Mouse (Mus musculus): ENCODE data around the gene Zfp39. TPM values are rescaled to one million over a fixed set of nuclear protein-coding genes. Genes with fewer than 3 reads are reported as not detected.

The Zfp39 gene
- total RNA-seq, 1 experiment from 2014 or later = 6.3 TPM

Other genes with a start within 250 kb of the Zfp39 start
- gene Olfr322, start 245.4 kb downstream of the Zfp39 start, total RNA-seq (2021) = not detected in 2 replicates
- not detected in 2 replicates for gene Olfr320, start 223.1 kb downstream of the Zfp39 start, total RNA-seq (2021)
- not detected in 2 replicates for gene Olfr319, start 205.1 kb downstream of the Zfp39 start, total RNA-seq (2021)
- gene Olfr318, start 180.2 kb downstream of the Zfp39 start, total RNA-seq (2021) = not detected in 2 replicates
- gene Olfr317, start 165.0 kb downstream of the Zfp39 start, total RNA-seq (2021) = not detected in 2 replicates
- not detected in 2 replicates for gene Olfr316, start 151.5 kb downstream of the Zfp39 start, total RNA-seq (2021)
- gene Olfr315, start 131.0 kb downstream of the Zfp39 start, total RNA-seq (2021) = not detected in 2 replicates
- not detected in 2 replicates for gene Olfr314, start 121.3 kb downstream of the Zfp39 start, total RNA-seq (2021)
- 3.3 and 4.5 TPM in 2 replicates for gene Fam183b, start 102.3 kb downstream of the Zfp39 start, total RNA-seq (2021)
- not detected in 2 replicates for gene Olfr313, start 89.2 kb downstream of the Zfp39 start, total RNA-seq (2021)
- gene Olfr312, start 75.0 kb downstream of the Zfp39 start, total RNA-seq (2021) = not detected in 2 replicates
- not detected in 2 replicates for gene Olfr311, start 65.0 kb downstream of the Zfp39 start, total RNA-seq (2021)
- 8.4 and 9.3 TPM in 2 replicates for gene Gm12258, start 57.1 kb downstream of the Zfp39 start, total RNA-seq (2021)
- 8.0 and 8.8 TPM in 2 replicates for gene 2810021J22Rik, start 37.0 kb downstream of the Zfp39 start, total RNA-seq (2021)
- not detected in 2 replicates for gene Btnl10, start 13.7 kb upstream of the Zfp39 start, total RNA-seq (2021)
- 154 and 161 TPM in 2 replicates for gene Rnf187, start 34.7 kb upstream of the Zfp39 start, total RNA-seq (2021)
- gene Hist3h2ba, start 44.7 kb upstream of the Zfp39 start, total RNA-seq (2021) = 8.5 and 9.6 TPM in 2 replicates
- 21.2 and 25.6 TPM in 2 replicates for gene Hist3h2a, start 50.5 kb upstream of the Zfp39 start, total RNA-seq (2021)
- 0.21 TPM in 1 of 2 replicates, not detected in the other for gene Trim17, start 50.5 kb upstream of the Zfp39 start, total RNA-seq (2021)
- gene Trim11, start 73.9 kb upstream of the Zfp39 start, total RNA-seq (2021) = 30.0 and 30.1 TPM in 2 replicates
- 0.95 and 1.0 TPM in 2 replicates for gene Obscn, start 232.2 kb upstream of the Zfp39 start, total RNA-seq (2021)